Mouse (Mus musculus): ENCODE results near the gene Higd1a. TPM values are rescaled to one million over a fixed set of nuclear protein-coding genes. Genes with fewer than 3 reads are reported as not detected.

The Higd1a gene
- polyA plus RNA-seq, 1 experiment from 2014 or later: 157 TPM

GRCm38 (mm10) chr9:121854246-121854645, 3.9 kb downstream of the Higd1a start:
- no peak overlapping the region for H3K9ac ChIP-seq

GRCm38 (mm10) chr9:121847842-121848241, 10.3 kb downstream of the Higd1a start:
- H3K4me3 ChIP-seq: no peak overlapping the region
- WGBS: 83% methylated on average over 5 of the region's 5 CpGs

More at GRCm38 (mm10) chr9:121854246-121854645, 3.9 kb downstream of the Higd1a start:
- WGBS: 97% methylated on average over 3 of the region's 3 CpGs
- Histone ChIP-seq H3K4me2 (no peak overlapping the region), H3K4me3 (no peak overlapping the region), H3K9me3 (no peaks in the 10 kb centered on the region), H3K27ac (replicated peaks) (no peak overlapping the region), H3K27me3 (no peaks in the 10 kb centered on the region), H3K36me3 (peaks cover 22% of the 10 kb centered on the region), H3K4me1 (replicated peaks) (peaks cover 8% of the 10 kb centered on the region; the same call in 1 of the 2 replicates)
- ATAC-seq (ENCODE audit: low FRiP score, low read depth): no peak

GRCm38 (mm10) chr9:121847138-121847537, 11.0 kb downstream of the Higd1a start:
- H3K9me3 ChIP-seq: no peaks in the 10 kb centered on the region
- H3K4me2 ChIP-seq: no peak overlapping the region
- H3K27me3 ChIP-seq: no peaks in the 10 kb centered on the region
- ATAC-seq (ENCODE audit: low FRiP score, low read depth): no peak
- no peak overlapping the region for H3K9ac ChIP-seq
- H3K4me3 ChIP-seq: no peak overlapping the region
- no peaks in the 10 kb centered on the region for H3K4me1 ChIP-seq (replicated peaks)
- no peak overlapping the region for H3K27ac ChIP-seq (replicated peaks)
- 92% methylated on average over 4 of the region's 4 CpGs for WGBS
- peaks cover 29% of the 10 kb centered on the region for H3K36me3 ChIP-seq

More at GRCm38 (mm10) chr9:121847842-121848241, 10.3 kb downstream of the Higd1a start:
- no peak for ATAC-seq (ENCODE audit: low FRiP score, low read depth)
- no peaks in the 10 kb centered on the region for H3K4me1 ChIP-seq (replicated peaks)
- peaks cover 30% of the 10 kb centered on the region for H3K36me3 ChIP-seq
- H3K9ac ChIP-seq: no peak overlapping the region
- H3K9me3 ChIP-seq: no peaks in the 10 kb centered on the region
- H3K27me3 ChIP-seq: no peaks in the 10 kb centered on the region
- H3K27ac ChIP-seq (replicated peaks): no peak overlapping the region
- no peak overlapping the region for H3K4me2 ChIP-seq

GRCm38 (mm10) chr9:121846526-121847118, 11.5 kb downstream of the Higd1a start:
- H3K36me3 ChIP-seq: peaks cover 24% of the 10 kb centered on the region
- no peaks in the 10 kb centered on the region for H3K4me1 ChIP-seq (replicated peaks)

GRCm38 (mm10) chr9:121842914-121843313, 15.2 kb downstream of the Higd1a start:
- whole genome bisulfite sequencing: 100% methylated on average over 2 of the region's 2 CpGs
- no peak overlapping the region for H3K4me2 ChIP-seq
- no peaks in the 10 kb centered on the region for H3K9me3 ChIP-seq
- no peak overlapping the region for H3K27ac ChIP-seq (replicated peaks)
- peaks cover 10% of the 10 kb centered on the region for H3K4me1 ChIP-seq (replicated peaks)
- H3K9ac ChIP-seq: no peak overlapping the region
- no peak for ATAC-seq (ENCODE audit: low FRiP score, low read depth)
- no peaks in the 10 kb centered on the region for H3K27me3 ChIP-seq
- no peak overlapping the region for H3K4me3 ChIP-seq
- H3K36me3 ChIP-seq: no peaks in the 10 kb centered on the region

More at GRCm38 (mm10) chr9:121846526-121847118, 11.5 kb downstream of the Higd1a start:
- ATAC-seq (ENCODE audit: low FRiP score, low read depth): peak; percentile 39; the same call in 1 of the 2 replicates
- Histone ChIP-seq H3K9me3 (no peaks in the 10 kb centered on the region), H3K9ac (no peak overlapping the region), H3K4me2 (no peak overlapping the region), H3K27me3 (no peaks in the 10 kb centered on the region), H3K4me3 (no peak overlapping the region), H3K27ac (replicated peaks) (no peak overlapping the region)
- WGBS: 56% methylated on average over 10 of the region's 10 CpGs

GRCm38 (mm10) chr9:121839622-121839965, 18.6 kb downstream of the Higd1a start:
- Histone ChIP-seq H3K4me2 (peak overlapping the region; percentile 80), H3K9me3 (no peaks in the 10 kb centered on the region), H3K4me3 (peak overlapping the region; percentile 55), H3K27me3 (no peaks in the 10 kb centered on the region), H3K4me1 (replicated peaks) (peaks cover 10% of the 10 kb centered on the region), H3K36me3 (no peaks in the 10 kb centered on the region), H3K27ac (replicated peaks) (no peak overlapping the region), H3K9ac (peak overlapping the region; percentile 47)
- no peak; the same call in none of the 2 replicates for ATAC-seq (ENCODE audit: low FRiP score, low read depth)
- 32% methylated on average over 7 of the region's 7 CpGs for WGBS

GRCm38 (mm10) chr9:121838829-121839621, 19.1 kb downstream of the Higd1a start, which contains the start of gene Ccdc13:
Ccdc13 (minus strand) TSS chr9:121839461.
- H3K27ac ChIP-seq (replicated peaks): no peak within 1 kb of the TSS
- WGBS: 4% methylated on average over 61 of the region's 61 CpGs
- ATAC-seq (ENCODE audit: low FRiP score, low read depth): peak; percentile 93

GRCm38 (mm10) chr9:121838008-121838407, 20.2 kb downstream of the Higd1a start:
- no peak overlapping the region for H3K27ac ChIP-seq (replicated peaks)
- no peaks in the 10 kb centered on the region for H3K27me3 ChIP-seq
- H3K4me3 ChIP-seq: no peak overlapping the region
- no peak overlapping the region for H3K4me2 ChIP-seq
- ATAC-seq (ENCODE audit: low FRiP score, low read depth): no peak
- no peaks in the 10 kb centered on the region for H3K9me3 ChIP-seq
- H3K36me3 ChIP-seq: no peaks in the 10 kb centered on the region
- 90% methylated on average over 6 of the region's 6 CpGs for WGBS
- H3K4me1 ChIP-seq (replicated peaks): peaks cover 10% of the 10 kb centered on the region
- H3K9ac ChIP-seq: no peak overlapping the region

More at GRCm38 (mm10) chr9:121838829-121839621, 19.1 kb downstream of the Higd1a start, which contains the start of gene Ccdc13:
- Histone ChIP-seq H3K9ac (peak within 1 kb of the TSS; percentile 47), H3K4me2 (peak within 1 kb of the TSS; percentile 80), H3K4me1 (replicated peaks) (peaks cover 10% of the 10 kb centered on the region), H3K4me3 (peak within 1 kb of the TSS; percentile 55), H3K9me3 (no peaks in the 10 kb centered on the region), H3K36me3 (no peaks in the 10 kb centered on the region), H3K27me3 (no peaks in the 10 kb centered on the region)

GRCm38 (mm10) chr9:121833825-121834224, 24.3 kb downstream of the Higd1a start:
- 87% methylated on average over 11 of the region's 11 CpGs for WGBS
- no peak overlapping the region for H3K4me3 ChIP-seq
- no peak for ATAC-seq (ENCODE audit: low FRiP score, low read depth)

GRCm38 (mm10) chr9:121830956-121831293, 27.2 kb downstream of the Higd1a start:
- Histone ChIP-seq H3K4me1 (replicated peaks) (no peaks in the 10 kb centered on the region), H3K4me2 (no peak overlapping the region), H3K9ac (no peak overlapping the region), H3K27me3 (no peaks in the 10 kb centered on the region), H3K27ac (replicated peaks) (no peak overlapping the region), H3K9me3 (no peaks in the 10 kb centered on the region), H3K4me3 (no peak overlapping the region), H3K36me3 (no peaks in the 10 kb centered on the region)
- ATAC-seq (ENCODE audit: low FRiP score, low read depth): 0 out of 2 replicates have a peak, but pooled peaks have one; percentile 52
- 34% methylated on average over 6 of the region's 6 CpGs for WGBS

More at GRCm38 (mm10) chr9:121833825-121834224, 24.3 kb downstream of the Higd1a start:
- no peak overlapping the region for H3K4me2 ChIP-seq
- H3K27ac ChIP-seq (replicated peaks): no peak overlapping the region
- no peaks in the 10 kb centered on the region for H3K27me3 ChIP-seq
- no peaks in the 10 kb centered on the region for H3K36me3 ChIP-seq
- H3K4me1 ChIP-seq (replicated peaks): peaks cover 1% of the 10 kb centered on the region
- H3K9me3 ChIP-seq: no peaks in the 10 kb centered on the region
- no peak overlapping the region for H3K9ac ChIP-seq

GRCm38 (mm10) chr9:121830243-121830955, 27.8 kb downstream of the Higd1a start:
- H3K9ac ChIP-seq: no peak overlapping the region
- no peak overlapping the region for H3K27ac ChIP-seq (replicated peaks)
- 79% methylated on average over 6 of the region's 6 CpGs for WGBS
- H3K36me3 ChIP-seq: no peaks in the 10 kb centered on the region
- H3K4me3 ChIP-seq: no peak overlapping the region
- H3K9me3 ChIP-seq: no peaks in the 10 kb centered on the region
- no peaks in the 10 kb centered on the region for H3K4me1 ChIP-seq (replicated peaks)
- ATAC-seq (ENCODE audit: low FRiP score, low read depth): no peak
- no peak overlapping the region for H3K4me2 ChIP-seq
- no peaks in the 10 kb centered on the region for H3K27me3 ChIP-seq

Measured in hindbrain, embryonic 15.5 days (tissue).